Mouse (Mus musculus) monocyte, adult 5-6 weeks (primary cell): ENCODE measurements around the gene Bcor. TPM values are rescaled to one million over a fixed set of nuclear protein-coding genes. Genes with fewer than 3 reads are reported as not detected.

Experiments
- ATAC-seq: fragments of 153-309, 156-312 bp; replicated peaks from 2 replicates; pipeline ENCODE4 v1.8.0; 2017; ENCODE audit warnings: mild to moderate bottlenecking; ENCODE audit not compliant: low TSS enrichment, insufficient number of reproducible peaks, severe bottlenecking, poor library complexity, low FRiP score
- total RNA-seq: library from RNA; stranded (forward); fragments of 200-1000, 200-491, 200-594 nt; gene quantifications from 3 replicates; pipeline ENCODE4 v1.2.3, GENCODE M21; 2017

The Bcor gene
- total RNA-seq, 1 experiment from 2014 or later = 26.0 TPM

DNA sequence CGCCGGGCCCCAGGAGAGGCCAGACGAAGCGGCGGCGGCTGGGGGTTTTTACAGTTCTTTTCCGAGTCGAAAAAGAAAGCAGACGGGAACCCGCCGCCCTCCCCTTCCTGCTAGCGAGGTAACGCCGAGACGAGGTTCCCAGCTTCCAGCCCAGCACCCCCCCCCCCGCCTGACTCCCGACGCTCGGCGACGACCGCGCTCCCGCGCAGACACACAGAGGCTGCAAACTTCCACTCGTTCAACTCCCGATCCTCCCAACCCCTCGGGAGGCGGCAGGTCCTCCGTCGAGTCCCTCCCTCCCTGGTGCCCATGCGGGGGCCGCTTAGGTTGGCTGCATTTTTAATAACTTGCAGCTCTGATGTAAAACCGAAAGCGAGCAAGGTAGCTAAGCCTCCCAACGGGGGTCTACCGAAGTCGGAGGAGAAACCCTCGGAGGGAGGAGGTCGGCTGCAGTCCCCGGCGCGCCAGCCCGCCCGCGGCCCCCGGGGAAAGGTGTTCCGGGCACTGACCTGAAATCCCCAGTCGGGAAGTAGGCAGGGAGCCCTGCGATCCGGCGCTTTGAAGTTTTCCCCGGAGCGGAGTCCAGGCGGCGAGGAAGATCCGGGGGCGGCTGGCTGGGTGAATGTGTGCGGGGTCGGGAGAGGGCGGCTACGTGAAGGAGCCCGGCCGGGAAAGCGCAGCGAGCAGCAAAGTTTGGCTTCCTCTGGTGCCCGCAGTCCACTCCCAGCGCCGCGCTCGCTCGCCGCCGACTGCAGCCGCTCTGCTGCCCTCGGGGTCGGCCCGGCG lies 80.7 kb downstream of the Bcor start:
- ATAC-seq = no peak

DNA sequence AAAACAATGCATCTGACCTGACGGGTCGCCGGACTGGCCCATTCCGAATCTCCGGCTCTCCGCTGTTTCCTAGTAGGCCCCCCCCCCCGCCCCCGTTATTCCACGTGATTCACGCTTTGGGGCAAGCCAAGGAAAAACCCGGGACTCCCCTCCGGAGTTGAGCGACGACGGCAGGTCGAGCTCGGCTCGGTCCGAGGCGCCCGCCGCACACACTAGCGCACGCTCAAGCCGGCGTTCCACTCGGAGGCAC lies 81.2 kb downstream of the Bcor start:
- ATAC-seq = no peak

DNA sequence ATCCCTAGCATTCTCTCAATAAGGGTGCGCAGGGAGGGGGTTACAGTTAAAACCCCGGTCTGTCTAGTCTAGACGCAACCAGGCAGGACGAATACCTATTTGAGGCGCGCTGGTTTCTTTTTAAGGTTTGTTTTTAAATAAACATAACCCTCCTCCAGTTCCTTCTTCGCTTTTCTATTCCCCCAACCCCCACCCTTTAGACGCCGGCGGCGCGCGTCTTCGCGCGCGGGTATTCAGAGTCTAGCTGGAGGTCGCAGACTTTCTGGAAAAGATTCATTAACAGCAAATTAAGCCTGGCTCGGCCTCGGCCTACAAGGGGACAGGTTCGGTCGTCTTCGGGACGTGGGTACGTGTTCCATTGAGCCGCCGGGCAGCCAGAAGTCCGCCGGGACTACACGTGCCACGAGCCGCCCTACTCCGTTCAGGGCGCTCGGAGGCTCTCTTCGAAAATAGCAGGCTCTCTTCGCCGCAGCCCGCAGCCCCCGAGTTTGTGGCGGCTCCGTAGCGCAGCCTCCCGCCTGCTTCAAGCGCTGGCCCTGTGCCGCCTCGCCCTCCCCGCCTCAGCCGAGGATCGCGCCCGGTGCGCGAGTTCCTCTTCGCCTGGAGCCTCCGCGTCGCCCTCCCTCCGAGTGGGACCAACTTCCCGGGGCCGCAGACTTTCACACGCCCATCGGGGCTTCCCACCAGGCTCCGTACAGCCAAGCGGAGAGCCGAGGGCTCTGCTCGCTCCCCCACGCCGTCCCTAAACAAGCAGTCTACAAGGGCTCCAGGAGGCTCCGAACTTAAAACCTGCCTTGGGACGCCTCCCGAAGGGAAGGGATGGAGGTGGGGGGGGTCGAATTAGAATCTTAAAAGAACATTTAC lies 81.7 kb downstream of the Bcor start:
- ATAC-seq = no peak

DNA sequence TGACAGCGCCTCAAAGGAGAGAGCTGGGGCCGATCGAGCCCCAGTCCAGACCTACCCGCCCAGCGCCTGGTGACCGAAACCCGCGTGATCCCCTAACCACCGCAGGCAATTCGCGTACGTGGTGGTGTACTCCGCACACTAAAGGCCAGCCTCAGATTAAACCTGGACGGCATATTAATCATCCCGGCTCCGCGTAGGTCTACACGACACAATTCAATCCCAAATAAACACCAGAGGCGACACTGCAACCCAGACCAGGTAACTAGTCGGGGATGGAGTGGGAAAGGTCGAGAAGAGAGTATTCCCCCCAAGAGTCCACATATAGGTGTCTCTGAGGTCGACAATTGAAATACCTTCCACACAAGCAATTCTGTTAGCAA lies 82.6 kb downstream of the Bcor start:
- no peak for ATAC-seq

DNA sequence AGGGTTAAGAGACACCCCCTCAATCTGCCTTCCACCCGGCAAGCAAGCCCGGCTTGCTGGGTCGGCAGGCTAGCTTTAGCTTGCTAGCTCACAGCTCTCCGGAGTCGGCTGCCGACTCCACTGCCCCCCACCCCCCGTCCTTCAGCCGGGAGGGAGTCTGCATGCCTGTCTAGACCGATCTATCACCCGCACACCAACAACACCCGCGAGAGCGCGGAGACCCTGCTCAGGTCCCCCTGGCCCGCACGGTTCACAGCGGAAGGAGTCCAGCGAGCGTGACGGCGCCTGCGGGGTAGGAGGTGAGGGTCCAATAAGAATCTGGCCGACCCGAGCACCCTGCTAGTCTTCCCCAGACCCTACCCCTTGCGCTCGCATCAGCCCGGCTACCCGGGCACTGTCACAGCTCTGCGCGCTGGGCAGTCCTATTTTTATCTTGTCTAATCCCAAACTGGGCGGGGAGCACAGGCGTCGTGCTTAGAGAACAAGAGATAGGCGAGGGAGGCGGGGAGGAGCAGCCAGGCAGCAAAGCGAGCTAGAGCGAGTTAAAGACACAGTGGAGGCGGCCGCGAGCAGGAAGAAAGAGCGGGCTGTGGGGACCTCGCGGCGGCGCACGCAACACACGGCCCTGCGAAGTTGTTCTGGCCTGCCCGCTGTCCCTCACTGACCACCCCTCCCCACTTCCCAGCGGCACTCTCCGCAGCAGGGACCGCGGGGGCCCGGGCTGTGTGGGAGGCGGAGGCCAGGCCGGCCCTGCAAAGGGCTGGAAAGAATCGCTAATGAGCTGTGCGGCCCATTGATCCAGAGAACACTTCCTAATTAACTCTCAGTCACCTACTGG lies 83.2 kb downstream of the Bcor start:
- ATAC-seq = no peak

DNA sequence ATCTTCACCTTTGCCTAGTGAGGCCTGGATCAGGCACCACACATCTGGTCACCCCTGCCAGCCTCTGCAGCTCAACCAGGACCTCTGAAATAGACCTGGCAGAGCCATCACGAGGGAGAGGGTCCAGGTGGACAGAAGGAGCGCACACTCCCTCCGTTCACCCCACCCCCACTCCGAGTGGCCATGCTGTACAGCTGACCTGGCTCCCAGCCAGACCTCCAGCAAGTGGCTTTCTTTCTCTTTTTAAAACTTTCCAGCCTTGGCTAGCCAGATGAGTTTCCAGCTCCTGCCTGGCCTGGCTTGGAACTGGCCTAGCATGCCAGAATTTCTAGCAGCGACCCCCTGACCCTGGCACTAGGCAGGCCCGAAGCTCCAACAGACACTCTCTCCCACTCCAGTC lies 87.4 kb downstream of the Bcor start:
- no peak for ATAC-seq

DNA sequence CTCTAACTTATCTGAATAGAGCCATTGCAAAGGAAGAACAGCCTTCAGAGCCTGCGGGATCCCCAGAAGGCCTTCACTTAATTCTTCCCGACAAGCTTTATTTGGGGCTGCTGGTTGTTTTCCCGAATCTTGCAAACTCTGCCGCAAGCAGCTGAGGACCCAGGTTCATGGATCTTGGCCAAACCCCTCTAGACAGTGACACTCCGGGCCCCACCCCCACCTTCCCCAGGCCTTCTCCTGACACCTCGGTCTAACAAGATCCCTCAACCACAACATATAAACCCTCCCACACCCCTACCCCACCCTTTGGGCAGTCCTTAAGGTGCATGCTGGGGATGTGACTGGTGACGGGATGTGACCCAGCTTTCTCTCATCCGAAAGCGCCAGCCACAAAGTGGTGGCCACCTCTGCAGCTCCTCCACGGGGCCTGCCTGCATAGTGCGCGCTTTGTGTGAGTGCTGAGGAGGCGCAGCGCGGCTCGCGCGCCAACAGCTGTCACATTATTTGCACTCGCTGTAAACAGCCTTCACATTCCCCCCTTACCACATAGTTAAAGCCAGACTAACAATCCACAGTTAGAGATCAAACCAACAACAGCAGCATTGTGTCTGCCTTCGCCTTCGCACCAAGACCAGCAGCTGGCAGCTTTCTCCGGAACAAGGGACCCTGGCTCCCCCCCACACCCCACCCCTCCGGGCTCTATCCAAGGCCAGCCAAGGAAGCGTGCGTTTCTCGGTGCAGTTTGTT lies 91.0 kb downstream of the Bcor start:
- no peak for ATAC-seq

DNA sequence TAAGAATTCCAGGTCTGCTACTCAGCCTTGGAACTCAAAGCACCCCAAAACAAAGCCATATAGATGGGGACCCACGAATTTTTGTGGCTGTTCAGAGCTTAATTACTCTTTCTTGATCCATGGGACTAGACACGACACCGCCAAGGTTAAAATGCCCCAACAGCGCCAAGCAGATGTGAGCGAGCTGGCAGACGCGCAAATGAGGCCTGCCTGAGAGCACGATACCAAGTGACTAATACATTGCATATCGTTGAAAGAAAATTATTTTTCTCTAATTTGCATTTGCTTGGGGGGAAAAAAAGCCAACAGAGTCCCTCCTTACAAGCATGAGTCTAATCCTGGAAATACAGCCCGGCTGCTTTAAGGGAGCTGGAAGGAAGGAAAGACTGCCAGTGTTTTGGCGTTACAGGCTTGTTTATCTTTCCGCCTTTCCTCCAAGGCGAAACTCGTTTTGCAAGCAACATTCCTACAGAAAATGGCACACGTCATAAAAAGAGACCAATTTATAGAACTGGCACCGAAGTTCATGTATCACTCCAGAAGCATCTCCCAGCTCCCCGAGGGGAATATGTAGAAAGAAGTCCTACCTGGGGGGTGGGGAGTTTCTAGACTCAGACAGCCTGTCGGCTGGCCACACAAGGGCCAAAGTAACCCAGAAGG lies 92.2 kb downstream of the Bcor start:
- no peak for ATAC-seq

DNA sequence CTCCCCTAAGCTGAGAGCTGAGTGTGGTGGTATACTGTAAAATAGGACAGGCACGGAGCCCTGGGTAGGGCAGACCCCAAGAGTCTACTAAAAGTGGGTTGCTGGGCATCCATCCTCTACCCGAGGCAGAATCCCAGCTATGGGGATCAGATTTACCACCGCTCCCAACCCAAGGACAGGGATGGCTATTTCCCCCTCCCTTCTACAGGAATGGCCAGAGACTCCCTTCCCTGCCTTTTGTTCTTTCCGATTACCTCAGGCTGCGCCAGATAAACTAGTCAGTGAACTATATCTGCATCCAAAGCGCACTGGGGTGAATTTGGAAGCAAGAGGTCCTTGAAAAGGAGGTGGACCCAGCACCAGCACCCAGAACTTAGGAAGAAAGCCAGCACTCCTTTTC lies 93.1 kb downstream of the Bcor start:
- ATAC-seq = no peak

DNA sequence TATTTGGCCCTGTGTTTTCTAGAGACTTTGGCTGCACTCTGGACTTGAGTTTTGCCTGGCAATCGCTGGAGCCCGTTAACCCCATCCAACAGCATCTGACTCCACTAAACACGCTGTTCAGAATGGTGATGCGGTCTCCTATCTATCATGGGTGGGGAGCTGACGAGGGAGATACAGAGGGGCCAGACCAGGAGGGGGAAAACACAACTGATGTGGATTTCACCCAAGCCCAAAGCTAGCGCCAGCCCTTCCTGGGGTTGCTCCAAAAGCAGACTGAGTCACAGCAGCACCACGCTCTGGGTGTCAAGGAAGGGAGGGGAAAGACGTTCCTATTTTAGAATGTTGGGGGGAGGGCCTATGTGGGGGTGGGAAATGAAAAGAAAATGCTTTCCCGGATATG lies 94.4 kb downstream of the Bcor start:
- no peak for ATAC-seq

DNA sequence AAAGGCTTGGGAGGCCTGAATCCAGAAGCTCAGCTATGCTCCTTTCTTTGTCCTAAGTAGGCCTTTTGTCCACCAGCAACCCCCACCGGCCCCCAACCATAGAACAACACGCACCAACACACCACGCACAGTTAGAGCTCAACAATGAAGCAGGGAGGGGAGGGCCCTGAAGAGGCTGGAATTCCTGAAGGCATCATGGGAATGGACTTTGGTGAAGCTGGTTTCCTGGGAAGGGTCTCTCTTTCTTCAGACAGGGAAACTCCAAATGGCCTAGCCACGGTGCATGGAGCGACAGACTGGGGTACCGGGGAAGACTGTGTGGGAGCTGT lies 97.3 kb downstream of the Bcor start:
- no peak for ATAC-seq

DNA sequence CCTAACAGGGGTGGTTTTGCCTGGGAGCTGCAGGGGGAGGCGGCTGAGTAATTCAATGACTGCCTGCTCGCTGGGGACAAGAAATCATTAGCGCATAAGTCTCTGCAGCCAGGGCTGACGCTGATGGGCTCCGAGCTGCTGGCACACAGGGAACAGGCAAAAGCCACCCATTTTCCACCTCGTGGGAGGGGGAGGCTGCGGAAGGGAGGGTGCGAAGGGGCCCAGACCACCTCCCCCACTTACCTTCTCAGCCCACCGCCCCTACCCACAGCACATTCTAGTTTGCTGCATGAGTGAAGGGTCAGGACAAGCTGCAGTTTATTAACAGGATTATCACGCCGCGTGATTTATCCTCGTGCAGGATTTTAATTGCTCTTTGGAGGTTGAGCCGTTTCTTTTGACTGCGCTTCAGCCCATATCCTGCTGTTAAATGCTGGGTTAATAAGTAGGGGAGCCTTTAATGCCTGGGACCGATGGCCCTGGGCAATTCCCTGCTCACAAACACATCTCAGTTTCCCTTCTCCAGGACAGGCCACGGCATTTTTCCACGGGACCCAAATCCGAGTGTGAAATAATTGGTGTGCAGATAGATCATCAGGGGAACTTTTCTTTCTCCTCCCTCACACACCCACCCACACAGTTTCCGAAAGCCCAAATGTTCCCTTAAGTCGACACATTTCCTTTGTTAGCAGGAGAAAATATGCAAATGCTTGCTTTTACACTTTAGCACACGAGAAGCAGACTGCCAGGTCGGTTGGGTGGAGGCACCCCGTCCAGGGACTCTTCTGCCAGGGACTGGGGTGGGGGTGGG lies 97.8 kb downstream of the Bcor start:
- ATAC-seq = no peak

DNA sequence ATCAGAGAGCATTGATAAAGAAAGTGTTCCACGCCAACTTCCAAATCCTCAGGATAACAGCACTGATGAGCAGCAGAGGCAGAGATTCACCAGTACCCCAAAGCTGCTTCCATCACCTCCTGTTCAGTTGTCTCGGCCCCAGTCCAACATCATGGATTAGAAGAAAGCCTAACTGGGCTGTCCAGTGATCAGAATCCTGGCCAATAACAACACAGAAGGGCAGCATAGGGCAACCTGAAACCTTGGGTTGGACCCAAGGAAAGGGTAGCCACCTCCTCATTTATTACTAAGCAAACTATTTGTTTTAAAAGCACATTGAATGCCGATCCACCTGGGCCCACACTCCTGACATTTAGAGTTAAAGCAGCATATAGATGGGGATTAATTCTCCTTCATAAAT lies 99.3 kb downstream of the Bcor start:
- ATAC-seq = no peak

DNA sequence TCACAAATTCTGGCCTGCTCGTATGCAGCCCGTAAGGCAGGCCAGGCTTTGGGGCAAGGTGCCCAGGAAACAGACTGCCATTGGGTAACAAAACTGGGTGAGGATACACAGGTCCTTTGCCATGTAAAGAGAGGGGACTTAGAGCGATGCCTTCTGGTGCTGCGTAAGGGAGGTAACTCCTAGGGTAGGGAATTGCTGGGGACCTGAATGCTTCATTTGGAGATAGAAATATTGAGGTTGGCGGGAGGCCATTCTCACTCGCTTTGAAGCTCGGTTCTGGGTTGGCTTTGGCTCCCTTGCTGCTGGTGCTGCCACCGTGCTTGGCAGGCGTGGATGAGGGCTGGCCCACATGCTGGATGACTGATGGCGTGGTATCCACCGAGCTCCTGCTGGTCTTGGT lies 102.9 kb downstream of the Bcor start:
- ATAC-seq = no peak

DNA sequence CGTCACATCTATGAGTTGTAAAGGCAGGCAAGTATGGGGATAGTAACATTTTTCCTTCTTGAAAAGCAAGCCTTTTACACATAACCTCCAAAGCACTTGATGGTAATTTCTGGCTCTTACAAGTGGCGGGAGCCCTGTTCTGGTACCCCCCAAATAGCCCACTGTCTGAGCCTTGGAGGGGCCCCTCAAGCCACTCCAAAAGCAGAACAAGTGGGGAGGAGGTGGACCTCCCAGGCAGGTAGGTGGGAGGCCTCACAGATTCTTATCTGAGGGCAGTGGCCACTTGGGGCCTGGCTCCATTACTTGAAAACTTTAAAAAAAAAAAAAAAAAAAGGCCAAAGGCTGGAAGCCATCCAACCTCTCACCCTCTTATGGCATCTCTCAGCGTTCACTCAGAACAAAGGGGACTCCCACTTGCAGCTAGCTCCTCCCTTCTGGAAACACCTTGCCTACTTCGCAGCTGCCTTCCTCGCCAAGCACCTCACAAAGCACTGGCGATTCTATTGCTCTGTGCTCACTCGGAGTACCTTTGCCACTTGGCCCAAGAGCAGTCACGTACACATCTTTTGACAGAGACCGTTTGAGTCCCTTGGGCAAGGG lies 106.7 kb downstream of the Bcor start:
- no peak for ATAC-seq

DNA sequence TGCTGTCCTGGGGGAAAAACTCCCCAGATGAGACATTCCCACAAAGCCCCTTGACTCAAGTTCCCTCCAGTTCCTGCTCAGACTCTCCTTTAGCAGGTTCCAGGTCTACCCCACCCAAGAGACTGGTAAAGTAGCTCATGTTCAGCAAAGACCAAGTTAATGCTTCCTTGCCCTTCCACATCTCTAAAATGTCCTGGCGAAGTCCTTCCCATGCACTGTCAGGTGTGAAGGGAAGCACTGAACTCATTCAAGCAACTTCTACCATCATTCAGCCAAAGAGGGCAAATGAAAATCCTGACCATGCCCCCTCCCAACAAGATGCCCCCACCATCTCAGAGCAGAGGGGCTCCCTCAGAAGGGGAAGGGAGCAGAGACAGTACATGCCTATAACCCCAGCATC lies 107.5 kb downstream of the Bcor start:
- no peak for ATAC-seq

DNA sequence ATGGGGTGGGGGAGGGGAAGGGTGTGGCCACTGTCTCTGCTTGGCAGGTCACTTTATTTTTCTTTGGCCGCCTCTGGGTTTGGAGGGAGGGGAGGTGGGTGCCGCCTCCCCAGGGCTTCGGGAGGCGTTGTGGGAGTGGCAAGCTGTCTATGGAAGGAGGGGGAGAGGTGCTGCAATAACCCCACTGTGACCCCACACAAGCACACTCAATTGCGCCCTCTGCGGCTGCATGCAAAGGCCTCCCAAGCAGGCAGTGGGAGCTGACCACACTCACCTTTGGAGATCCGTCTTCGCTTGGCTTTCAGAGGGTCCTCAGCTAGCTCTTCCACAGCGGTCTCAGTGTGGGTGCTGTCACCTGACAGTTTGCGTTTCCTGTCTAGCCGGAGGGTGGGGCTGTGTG lies 111.4 kb downstream of the Bcor start:
- ATAC-seq = no peak

DNA sequence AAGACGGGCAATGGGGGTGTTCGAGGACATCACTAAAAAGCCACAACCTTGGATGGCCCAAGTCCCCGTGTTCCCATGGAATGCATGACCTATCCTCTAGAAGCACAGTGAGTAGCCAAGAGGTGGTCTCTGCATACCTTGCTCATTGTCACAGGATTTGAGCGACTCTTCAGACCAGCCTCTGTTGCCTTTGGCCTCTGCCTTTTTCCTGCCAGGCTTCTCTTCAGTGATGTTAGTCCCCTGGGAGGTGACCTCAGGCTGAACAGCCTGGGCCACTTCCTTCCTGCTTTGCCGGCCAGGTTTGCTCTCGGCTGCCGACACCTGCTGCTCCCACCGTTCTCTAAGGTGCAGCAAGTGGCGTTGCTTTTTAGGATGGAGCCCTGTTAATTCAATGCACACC lies 112.0 kb downstream of the Bcor start:
- no peak for ATAC-seq
